ENCODE assay signal across 18 mouse cellular contexts in genomic region chr8:108183948-108184347, GRCm38 (mm10).
"Had no signal": no experiment of that assay in that cellular context is flagged by ENCODE, and none has a peak within 500 bp of the region (broad histone marks: within the 10 kb centered on the region; RNA-seq: fewer than 3 reads in every experiment).

No protein-coding gene starts in this region.

- H3K27me3 ChIP-seq: liver, embryonic 13.5 days; liver, embryonic 15.5 days; lung, embryonic 15.5 days; megakaryocyte, embryonic 14.5 days; midbrain, embryonic 13.5 days; neural tube, embryonic 12.5 days; stomach, embryonic 15.5 days had no signal

- ATAC-seq: liver, postnatal 0 days; lung, postnatal 0 days; midbrain, embryonic 13.5 days had no signal

- H3K9me3 ChIP-seq: liver, embryonic 13.5 days; liver, embryonic 15.5 days; lung, embryonic 15.5 days; midbrain, embryonic 13.5 days; neural tube, embryonic 12.5 days; stomach, embryonic 15.5 days had no signal

- H3K36me3 ChIP-seq: liver, embryonic 13.5 days; liver, embryonic 15.5 days; lung, embryonic 15.5 days; midbrain, embryonic 13.5 days; neural tube, embryonic 12.5 days; stomach, embryonic 15.5 days had no signal

- H3K4me3 ChIP-seq: liver, embryonic 13.5 days; liver, embryonic 15.5 days; lung, embryonic 15.5 days; megakaryocyte, embryonic 14.5 days; midbrain, embryonic 13.5 days; neural tube, embryonic 12.5 days; stomach, embryonic 15.5 days had no signal

- H3K27ac ChIP-seq: liver, embryonic 13.5 days; liver, embryonic 15.5 days; lung, embryonic 15.5 days; macrophage; neural tube, embryonic 12.5 days; stomach, embryonic 15.5 days; stomach, postnatal 0 days had no signal

- H3K4me2 ChIP-seq: liver, embryonic 13.5 days; liver, embryonic 15.5 days; lung, embryonic 15.5 days; midbrain, embryonic 13.5 days; neural tube, embryonic 12.5 days; stomach, embryonic 15.5 days had no signal

- H3K4me1 ChIP-seq: liver, embryonic 13.5 days; liver, embryonic 15.5 days; lung, embryonic 15.5 days; megakaryocyte, embryonic 14.5 days; neural tube, embryonic 12.5 days; stomach, embryonic 15.5 days had no signal

- DNase-seq: liver, embryonic 13.5 days; liver, postnatal 0 days; lung, adult 2 months; lung, postnatal 14 days; lung, postnatal 36 days; right cerebral cortex, postnatal 14 days; thymus, adult 2 months; thymus, postnatal 25 days; thymus, postnatal 4 days had no signal

- H3K9ac ChIP-seq: liver, embryonic 13.5 days; liver, embryonic 15.5 days; liver, postnatal 0 days; lung, embryonic 15.5 days; midbrain, embryonic 13.5 days; neural tube, embryonic 12.5 days; stomach, embryonic 15.5 days had no signal
